Mouse (Mus musculus): ENCODE results near the gene Aff3. TPM values are rescaled to one million over a fixed set of nuclear protein-coding genes. Genes with fewer than 3 reads are reported as not detected.

The Aff3 gene
- 100 to 1,000 TPM in 1 of 2 experiments, 10 to 100 TPM in 1; 94.2 to 102 TPM for total RNA-seq (2021)

DNA sequence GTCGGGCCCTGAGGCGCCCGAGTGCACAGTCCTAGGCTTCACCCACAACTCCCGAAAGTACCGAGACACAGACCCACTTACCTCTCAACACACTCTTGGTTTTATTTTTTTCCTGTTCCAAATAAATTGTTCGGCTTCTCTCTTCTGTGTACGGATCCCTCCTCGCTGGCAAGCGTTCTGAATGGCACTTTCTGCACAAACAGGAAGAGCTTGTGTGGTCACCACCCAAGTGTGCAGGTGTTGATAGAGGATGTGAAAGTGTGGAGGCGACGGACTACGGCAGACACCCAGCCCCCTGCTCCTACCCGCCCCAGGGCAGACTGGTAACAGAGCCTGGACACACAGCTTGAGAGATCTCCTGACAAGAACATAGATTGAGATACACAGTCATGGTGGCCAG, at the start of gene Aff3:
Aff3 (minus strand) TSS at position 179 of the 400 bp plus-strand sequence.
- intact Hi-C loops (cut with DNase I) = no loop called here

DNA sequence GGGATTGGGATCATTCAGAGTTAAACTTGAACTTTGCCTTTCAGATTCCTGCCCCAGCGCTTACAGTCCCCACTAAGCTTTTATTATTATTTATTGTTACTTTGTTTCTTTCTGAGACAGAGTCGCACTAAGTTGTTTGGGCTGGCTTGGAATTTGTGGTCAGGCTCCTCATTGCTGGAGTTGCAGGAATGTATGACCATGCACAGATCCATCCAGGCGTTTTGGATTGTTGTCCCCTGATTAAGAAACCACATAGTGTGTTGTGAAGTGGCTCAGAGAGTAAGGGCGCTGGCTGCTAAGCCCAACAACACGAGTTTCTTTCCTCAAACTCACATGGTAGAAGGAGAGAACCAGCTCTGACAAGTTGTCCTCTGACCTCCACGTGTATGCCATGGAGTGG, 35.9 kb upstream of the Aff3 start:
- intact Hi-C loops (cut with DNase I) = no loop called here
- DNase-seq (ENCODE audit: low spot score in 2 of 2) = no peak

More for the DNA sequence above, at the start of gene Aff3:
- no peak for DNase-seq (ENCODE audit: low spot score in 2 of 2)

DNA sequence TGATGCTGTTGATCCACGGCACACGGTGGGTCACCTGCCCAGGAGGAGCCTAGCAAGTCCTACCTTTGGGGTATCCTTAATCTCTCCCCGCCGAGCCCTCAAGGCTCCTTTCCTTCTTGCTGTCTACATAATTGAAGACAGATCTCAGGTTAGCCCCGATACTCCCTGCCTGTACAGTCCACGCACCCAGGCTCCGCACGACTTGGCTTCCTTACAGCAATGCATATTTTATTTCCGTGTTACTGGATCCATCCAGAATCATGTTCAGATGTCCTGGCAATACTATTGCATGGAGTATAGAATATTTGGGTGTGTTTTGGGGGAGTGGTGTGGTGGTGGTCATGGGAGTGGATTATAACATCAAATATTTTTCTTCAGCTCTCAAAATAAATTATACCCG, 34.5 kb upstream of the Aff3 start:
- intact Hi-C loops (cut with DNase I) = no loop called here
- DNase-seq (ENCODE audit: low spot score in 2 of 2) = no peak

DNA sequence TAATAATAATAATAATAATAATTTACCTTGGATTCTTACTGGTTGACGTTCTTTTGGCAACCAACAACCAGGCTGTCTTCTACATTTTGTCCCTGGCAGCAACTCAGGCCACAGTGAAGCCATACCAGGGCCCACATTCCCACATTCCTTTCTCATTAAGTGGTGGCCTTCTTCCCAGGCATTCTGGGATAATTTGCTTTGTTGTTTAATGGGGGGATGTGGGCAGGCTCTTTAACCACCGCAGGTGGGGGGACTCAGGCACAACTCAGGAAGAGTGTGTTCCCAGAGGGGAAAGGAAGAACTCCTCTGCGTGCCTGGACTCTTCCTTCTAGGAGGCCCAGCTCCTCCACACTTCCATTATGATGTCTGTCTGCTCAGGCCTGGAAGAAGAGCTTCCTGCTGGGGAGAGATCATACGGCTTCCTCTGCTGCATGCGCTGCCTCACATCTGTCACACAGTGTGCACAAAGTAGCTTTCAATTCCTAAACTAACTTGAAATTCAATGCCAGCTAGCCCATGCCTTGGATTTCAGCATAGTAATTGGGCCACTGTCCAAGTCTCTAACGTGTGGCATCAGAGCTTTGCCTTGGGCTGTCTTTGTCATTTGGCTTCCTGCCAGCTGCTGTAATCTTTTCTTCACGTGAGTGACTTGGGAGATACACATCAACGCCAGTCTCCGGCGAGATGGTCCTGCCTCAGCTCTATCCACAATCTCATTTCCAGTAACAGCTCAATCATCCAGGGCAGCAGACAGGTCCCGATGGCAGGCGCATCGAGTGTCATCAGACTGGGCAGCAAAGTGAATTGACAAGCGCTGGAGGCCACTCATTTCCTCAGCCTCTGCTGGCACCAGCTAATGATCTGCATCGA, 31.3 kb upstream of the Aff3 start:
- intact Hi-C loops (cut with DNase I) = no loop called here
- DNase-seq (ENCODE audit: low spot score in 2 of 2) = no peak

DNA sequence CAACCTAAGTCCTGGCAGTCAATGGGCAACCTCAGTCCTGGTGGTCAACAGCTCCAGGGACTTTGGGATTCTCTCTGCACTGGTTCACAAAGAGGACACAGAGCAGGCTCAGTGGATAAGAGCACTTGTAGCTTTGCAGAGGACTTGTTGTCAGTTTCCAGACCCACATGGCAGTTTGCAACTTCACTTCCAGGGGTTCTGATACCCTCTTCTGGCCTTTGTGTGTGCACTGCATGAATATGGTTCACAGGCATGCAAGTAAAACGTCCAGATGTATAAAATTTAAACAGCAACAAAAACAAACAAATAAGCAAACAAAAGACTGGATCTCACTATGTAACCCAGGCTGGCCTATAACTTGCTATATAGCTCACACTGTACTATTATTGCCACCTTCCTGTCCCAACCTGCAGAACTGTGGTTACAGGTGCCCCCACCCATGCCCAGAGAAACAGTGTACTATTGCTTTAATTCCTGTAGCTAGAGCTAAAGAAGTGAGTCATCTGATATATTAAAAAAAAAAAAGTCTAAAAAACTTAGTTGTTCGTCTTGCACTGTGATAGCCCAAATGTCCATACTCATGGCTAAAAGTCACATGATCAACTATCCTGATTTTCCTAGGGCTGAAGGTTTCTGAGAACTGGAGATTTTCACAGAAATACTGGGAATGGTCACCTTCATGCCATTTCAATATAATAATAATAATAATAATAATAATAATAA, 30.5 kb upstream of the Aff3 start:
- intact Hi-C loops (cut with DNase I) = no loop called here
- DNase-seq (ENCODE audit: low spot score in 2 of 2) = no peak

DNA sequence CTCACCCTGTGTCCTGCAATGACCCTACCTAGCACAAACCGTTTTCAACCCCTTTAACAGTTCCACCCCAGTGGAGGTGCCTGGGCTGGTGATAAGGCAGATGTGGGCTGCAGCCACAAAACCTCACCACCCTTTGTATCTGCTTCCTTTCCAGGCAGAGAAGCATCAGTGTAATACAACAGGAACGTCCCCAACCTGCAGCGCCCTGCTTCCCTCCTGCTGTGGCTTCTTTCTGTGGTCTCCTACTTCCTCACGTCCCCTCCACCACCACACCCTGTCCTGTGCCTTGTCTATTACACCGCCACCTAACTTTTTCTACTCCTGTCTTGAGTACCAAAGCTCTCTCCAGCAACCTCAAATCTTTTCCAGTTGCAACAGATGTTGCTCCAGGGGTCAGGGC, 29.4 kb upstream of the Aff3 start:
- intact Hi-C loops (cut with DNase I) = no loop called here
- no peak for DNase-seq (ENCODE audit: low spot score in 2 of 2)

DNA sequence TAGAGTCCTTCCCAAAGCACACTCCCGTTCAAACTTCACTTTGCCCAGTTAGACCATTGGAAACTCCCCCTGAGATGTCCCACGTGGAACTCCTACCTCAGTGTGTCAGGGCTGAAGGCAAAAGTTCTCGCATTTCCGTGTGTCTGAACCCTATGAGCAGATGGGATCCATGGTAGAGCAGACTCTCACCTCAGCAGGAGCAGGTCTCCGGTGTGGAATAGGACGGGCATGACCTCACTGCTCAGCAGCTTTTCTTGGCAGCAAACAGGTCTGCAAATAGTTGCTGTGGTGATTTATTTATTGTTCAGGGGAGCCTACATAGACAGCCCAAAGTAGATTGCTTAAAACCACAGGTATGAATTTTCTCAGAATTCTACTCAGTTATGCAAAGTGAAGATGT, 25.7 kb upstream of the Aff3 start:
- intact Hi-C loops (cut with DNase I) = no loop called here
- DNase-seq (ENCODE audit: low spot score in 2 of 2) = no peak

DNA sequence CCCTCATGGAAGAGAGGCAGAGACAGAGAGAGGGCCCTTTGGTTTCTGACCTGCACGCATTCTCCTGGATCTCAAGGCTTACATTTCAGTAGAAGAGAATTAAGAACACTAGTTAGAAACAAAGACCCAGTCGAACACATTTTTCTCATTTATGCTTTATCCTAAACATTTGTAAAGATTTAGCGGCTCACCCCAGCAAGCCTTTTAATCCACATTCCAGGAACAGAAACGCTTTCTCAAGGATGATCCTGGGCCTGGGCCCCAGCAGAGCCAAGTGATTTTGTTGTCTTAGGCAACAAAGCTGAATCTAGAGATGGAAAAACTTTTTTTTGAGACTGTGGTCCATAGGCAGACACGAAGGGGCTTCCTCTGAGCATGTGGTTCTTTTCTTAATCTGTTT, 23.5 kb upstream of the Aff3 start:
- intact Hi-C loops (cut with DNase I) = no loop called here
- no peak for DNase-seq (ENCODE audit: low spot score in 2 of 2)

DNA sequence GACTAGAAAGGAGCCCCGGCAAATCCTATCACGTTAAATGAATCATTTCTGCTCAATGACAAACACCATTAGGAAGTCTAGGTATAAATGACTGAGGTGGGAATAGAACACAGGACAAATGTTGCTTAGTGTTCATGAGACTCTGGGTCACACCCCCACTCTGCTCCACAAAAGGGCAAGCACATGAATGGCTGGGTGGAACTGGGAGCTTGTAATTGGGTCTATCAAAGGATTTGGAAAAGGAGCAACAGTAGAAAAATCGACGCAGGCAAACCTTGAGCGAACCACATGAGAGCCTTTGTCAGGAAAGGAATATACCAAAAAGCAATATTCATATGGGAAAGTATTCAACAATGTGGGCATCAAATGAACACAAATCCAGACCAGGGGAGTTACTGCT, 21.0 kb upstream of the Aff3 start:
- intact Hi-C loops (cut with DNase I) = no loop called here
- no peak for DNase-seq (ENCODE audit: low spot score in 2 of 2)

DNA sequence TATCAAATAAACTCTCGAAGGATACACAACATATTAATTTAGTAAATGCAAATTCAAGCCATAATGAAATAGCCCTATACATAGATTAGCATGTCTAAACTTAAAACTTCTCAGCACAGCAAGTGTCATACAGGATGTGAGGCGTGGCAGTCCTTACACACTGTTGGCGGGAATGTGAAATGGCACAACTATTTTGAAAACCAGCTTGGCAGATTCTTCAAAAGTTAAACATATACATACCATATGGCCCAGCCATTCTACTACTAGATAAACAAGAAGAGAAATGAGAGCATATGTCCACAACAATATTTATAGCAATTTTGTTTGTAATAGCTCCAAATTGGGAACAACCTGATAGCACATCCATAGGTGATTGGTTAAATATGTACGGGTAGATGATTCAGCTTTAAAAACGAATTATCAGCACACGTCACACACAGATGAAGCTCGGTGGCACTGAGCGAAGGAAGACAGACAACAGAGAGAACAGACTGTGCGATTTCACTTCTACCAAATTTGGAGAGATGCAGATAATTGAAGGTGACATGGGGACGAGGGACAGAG, 18.5 kb upstream of the Aff3 start:
- peak in 1 of 2 experiments; percentile 40 for DNase-seq (ENCODE audit: low spot score in 2 of 2)
- intact Hi-C loops (cut with DNase I) = no loop called here

DNA sequence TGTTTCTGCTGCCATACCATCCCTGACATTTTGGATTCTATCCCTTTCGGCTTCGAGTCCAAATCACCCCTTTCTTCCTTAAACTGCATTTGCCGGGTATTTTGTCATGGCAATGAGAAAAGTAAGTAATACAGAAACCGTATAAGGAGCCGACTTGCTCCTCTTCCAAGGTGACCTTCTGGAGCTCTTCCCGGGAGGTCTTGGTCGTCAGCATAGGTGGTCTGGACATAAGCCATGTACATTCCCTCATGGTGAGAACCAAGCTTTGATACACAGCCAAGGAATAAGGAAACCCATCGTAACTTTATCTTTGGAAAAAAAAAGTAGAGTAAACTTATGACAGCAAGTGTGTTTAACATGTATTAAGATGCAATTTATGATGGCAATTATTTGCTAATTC, 15.1 kb upstream of the Aff3 start:
- intact Hi-C loops (cut with DNase I) = no loop called here
- no peak for DNase-seq (ENCODE audit: low spot score in 2 of 2)

DNA sequence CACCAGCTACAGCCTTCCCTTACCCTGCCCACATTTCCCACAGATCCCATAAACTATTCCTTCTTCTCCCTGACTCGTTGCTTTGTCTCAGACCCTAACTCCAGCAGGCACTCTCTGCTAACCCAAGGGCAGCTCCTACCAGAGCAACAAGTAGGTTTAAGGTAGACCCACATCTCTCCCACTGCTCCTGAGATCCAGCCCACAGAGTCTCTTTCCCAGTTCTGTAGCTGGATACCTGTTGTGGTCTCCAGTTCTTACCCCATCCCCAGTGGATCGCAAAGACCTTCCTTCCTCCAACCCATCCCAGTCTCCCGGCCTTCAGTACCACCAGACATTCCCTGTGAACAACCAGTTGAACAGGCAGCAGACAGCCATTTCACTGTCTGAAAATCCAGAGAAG, 7.0 kb upstream of the Aff3 start:
- intact Hi-C loops (cut with DNase I) = no loop called here

DNA sequence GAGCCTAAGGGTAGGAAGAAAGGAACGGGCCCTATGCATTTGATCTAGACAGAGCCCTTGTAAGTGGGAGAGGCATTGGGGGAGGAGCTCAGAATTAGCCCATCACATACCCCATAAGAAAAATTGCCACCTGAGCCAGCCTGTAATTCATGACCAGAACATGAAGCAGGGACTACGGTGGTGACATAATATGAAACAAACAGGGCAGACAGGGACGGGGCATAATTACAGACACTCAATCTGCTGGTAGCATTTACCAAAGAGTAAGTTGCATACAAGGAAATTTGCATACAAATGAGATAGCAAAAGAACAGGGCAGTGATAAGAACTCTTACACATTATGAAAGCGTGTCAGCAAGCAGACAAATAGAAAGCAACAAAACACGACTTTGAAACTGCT, 6.3 kb upstream of the Aff3 start:
- DNase-seq (ENCODE audit: low spot score in 2 of 2) = no peak
- intact Hi-C loops (cut with DNase I) = no loop called here

More for the DNA sequence above, 7.0 kb upstream of the Aff3 start:
- DNase-seq (ENCODE audit: low spot score in 2 of 2) = no peak

DNA sequence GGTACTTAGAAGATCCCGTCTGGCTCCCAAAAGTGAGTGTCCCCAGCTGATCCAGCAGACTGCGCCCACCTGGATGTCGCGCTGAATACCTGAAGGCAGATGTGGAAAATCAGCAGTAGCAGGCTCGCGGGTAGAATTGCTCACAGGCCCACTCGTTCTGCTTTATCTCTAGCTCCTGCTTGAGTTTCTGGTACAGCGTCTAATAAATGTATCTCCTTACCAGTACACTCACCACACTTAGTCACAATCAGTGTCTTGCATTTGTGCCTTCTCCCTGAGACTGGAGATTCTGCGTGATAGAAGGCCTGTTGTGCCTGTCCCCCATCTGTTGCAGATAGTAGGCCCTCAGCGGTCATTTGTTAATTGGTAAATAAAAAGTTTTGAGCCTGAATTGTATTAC, 3.6 kb upstream of the Aff3 start:
- intact Hi-C loops (cut with DNase I) = no loop called here
- DNase-seq (ENCODE audit: low spot score in 2 of 2) = no peak

DNA sequence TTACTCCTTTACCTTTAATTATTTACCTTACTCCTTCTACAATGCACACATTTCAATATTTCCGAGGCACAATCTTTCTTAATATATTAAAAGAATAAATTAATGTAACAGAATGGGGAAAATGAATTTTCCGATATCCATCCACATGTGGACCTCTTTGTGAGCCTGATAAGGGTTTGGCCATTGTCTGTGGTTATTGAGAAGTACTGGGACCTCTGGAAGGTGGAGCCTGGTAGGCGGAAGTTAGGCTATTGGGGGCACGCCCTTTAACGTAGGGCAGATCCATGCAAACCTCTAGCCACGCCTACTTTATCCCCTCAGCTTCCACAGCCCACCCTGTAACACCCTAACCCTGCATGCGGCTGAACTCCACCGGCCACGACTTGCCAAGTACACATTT, 3.1 kb upstream of the Aff3 start:
- DNase-seq (ENCODE audit: low spot score in 2 of 2) = no peak
- intact Hi-C loops (cut with DNase I) = no loop called here

DNA sequence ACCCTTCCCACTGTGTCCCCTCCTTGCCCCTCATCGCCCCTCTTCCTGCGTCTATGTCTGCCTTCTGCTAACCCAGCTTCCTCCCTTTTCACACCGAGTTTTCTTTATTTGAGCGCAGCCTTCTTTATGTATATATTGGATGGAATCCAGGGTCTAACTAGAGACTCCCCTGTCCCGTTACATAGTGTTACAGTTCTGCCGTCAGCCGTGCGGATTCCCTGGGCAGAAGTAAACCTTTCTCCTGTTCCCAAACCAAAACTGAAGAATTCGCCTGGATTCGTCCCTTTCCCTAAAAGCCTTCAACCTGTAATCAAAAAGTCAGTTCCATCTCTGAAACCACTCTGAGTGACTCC, 2.0 kb upstream of the Aff3 start:
- intact Hi-C loops (cut with DNase I) = no loop called here
- no peak for DNase-seq (ENCODE audit: low spot score in 2 of 2)

DNA sequence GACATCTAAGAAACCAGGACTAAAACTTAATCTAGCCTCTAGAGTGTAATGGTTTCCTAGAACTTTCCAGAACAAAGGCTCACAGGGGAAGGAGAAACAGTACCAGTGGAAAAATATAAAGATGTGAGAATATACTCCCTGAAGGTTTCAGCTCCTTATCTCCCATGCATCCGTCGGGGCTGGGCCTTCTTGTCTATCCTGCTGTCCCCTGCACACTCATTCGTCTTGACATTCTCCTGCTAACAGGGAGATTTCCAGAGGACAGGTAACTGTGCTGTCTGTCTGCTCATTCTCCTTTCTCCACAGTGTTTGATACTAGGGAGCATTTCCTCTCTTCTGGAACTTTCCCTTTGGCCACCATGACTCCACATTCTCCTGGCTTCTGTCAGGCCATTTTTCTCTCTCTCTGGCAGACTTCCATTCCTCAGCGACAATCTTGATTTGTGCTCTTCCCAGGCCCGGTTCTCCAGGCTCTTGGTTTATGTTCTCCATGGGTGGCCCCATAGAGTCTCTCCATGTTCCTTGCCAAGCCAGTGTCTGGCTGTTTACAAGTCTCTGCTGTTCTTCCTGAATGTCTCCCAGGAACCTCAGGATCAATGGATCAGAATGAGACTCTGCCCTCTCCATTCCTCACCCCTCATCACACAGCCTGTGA, 1.5 kb upstream of the Aff3 start:
- intact Hi-C loops (cut with DNase I) = no loop called here
- no peak for DNase-seq (ENCODE audit: low spot score in 2 of 2)

DNA sequence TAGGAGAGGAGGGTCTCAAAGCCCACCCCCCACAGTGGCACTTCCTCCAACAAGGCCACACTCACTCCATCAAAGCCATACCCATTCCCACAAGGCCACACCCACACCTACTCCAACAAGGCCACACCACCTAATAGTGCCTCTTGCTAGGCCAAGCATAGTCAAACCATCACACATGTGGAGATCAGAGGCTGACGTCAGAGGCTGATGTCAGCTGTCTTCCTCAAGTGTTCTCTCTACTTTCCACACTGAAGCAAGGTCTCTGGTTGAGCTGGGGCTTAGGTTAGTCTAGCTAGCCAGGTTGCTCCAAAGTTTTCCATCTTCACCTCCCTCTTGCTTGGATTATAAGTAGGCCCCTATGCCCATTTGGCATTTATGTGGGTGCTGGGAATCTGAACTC, 856 bp upstream of the Aff3 start:
- intact Hi-C loops (cut with DNase I) = no loop called here
- no peak for DNase-seq (ENCODE audit: low spot score in 2 of 2)

DNA sequence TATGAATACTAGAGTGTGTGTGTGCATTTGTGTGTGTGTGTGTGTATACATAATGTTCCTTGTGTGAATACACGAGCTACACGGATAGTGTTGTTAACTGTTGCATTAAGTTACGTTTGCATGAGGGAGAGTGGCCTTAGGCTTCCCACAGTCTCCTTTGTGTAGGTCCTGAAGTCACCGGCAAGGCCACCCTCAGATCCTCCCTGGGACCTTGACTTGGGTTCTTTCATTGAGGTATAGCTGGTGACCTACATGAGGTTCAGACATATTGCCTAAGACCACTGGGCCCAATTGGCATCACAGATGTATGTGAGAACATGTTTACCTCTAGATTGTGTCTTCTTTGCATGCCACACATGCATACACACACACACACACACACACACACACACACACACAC, 494 bp downstream of the Aff3 start:
- intact Hi-C loops (cut with DNase I) = no loop called here
- no peak for DNase-seq (ENCODE audit: low spot score in 2 of 2)

DNA sequence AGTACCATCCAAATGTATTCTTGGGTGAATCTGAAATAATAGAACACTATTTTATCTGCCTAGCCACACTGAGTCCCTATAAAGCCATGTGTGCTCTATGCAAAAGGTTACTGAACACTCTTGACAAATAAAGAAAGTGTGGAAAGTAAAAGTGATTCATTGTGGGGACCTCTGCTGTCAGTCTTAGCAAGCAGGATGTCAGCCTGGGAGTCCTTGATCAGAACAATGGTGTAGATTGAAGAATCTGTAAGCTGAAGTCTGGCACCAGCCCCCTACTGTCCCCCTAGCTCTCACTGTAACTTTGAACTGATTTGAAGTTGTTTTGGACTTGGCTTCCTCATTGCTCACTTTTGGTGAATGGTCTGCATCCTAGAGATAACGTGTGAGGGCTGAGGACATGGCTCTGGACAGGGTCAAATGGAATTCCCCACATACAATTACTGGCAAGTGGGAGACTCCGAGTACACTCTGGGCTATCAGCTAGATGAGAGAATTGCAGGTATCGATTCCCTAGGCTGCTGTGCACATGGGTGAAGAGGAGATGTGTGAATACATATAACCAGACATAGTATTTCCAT, 2.0 kb downstream of the Aff3 start:
- intact Hi-C loops (cut with DNase I) = no loop called here
- no peak for DNase-seq (ENCODE audit: low spot score in 2 of 2)
